Mouse (Mus musculus) natural killer cell, adult 2 months (primary cell): ENCODE results near the gene Cd151.
"Not testable (repeated sequence)": the region's sequence is repeated elsewhere in the genome, so short reads cannot be mapped to it uniquely, and the experiment has no call there.

Experiments used
- DNase-seq, 2 experiments: peaks; one replicate each; pipeline ENCODE4 v3.0.0; 2022; ENCODE audit warnings: low spot score in 2 of 2

The Cd151 gene

DNA sequence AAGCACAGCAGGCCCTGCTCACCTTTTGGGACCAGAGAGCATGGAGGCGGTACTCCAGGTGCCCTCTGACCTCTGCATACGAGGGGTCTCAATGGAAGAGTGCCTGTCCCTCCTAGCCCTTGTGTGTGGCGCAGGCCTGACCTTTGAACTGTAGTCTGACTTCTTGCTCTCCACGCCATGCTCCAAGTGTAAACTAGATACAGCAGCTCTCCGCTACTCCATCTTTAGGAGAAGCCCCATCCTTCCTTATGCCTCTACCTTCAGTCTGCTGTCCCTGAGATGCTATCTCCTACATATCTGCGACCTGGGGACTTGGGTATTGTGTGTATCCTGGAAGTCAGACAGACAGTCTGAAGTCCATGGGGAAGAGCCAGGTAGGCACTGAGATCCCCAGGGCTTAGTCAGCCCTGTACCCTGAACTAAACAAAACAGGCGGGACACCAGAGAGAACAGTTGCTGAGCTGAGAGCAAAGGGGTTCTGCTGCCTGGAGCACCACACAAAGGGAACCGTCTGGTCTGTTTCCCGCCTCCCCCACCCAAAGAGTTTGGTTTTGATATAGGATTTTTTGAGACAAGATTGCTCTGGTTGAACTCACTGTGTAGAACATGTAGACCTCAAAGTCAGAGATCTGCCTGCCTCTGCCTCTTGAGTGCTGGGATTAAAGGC, 31.2 kb upstream of the Cd151 start:
- DNase-seq = no peak

DNA sequence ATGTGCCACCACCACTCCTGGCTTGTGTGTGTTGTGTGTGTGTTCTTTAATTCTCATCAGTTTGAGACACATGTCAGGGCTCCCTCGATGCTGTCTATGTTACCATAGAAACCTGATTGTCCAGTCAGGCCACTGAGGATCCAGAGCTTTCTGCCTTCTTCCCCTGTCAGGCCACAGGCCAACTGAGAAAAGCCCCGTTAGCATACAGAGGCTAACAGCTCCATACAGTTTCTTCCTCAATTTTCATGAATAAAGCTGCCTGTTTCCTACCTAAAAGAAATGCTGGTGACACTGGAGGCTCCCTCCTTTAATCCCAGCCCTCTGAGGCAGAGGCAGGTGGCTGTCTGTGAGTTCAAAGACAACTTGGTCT, 30.7 kb upstream of the Cd151 start:
- no peak for DNase-seq

- DNase-seq = peak; percentile 69 to 79
These were observed 29.7 kb upstream of the Cd151 start, which contains the start of gene Slc25a22 for GRCm38 (mm10) chr7:141437178-141438120. Slc25a22 (minus strand) TSS chr7:141437892.

- DNase-seq = no peak
These were observed 28.8 kb upstream of the Cd151 start for GRCm38 (mm10) chr7:141438201-141438968.

DNA sequence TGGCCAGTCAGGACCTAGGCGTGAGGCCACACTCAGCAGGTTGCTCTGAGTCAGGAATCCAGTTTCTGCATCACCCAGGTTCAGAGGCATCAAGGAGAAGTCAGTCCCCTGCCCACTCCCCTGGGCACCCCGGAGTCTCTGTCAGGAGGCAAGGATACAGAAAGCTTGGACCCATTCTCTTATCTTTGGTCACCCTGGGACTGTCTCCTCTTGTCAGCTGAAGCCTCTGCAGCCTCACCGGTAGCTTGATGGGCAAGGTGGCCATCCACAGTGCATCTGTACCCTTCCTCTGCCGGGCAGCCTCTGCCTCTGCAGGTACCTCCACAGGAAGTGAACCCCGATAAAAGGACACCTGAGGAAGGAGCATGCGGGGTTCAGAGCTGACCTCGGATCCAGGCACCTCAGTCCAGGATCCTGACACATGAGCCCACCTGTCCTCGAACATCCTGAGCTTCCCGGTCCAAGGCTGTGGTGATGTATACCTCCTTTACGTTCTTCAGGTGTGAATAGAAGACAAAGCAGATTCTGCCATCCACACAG, 28.0 kb upstream of the Cd151 start:
- no peak for DNase-seq

GRCm38 (mm10) chr7:141439811-141440210, 27.4 kb upstream of the Cd151 start:
- DNase-seq = no peak

DNA sequence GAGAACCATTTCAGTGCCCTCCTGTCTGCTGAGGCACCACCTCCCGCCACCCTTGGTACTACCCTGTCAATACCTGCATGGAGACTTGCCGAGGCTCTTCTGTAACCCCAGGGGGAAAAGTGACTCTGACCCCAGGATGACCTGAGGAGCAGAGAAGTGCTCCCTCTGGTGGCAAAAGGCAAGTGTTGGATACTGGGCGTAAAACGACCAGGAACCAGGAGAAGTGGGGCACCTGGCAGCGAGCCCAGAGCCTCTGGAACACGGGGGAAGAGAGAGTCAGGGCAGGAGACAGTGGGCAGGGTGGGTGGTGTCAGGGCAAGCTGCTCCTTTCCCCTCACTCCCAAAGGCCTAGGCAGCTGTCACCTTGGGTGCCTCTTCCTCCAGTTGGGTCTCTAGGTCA, 26.6 kb upstream of the Cd151 start:
- peak in 1 of 2 experiments; percentile 52 for DNase-seq

DNA sequence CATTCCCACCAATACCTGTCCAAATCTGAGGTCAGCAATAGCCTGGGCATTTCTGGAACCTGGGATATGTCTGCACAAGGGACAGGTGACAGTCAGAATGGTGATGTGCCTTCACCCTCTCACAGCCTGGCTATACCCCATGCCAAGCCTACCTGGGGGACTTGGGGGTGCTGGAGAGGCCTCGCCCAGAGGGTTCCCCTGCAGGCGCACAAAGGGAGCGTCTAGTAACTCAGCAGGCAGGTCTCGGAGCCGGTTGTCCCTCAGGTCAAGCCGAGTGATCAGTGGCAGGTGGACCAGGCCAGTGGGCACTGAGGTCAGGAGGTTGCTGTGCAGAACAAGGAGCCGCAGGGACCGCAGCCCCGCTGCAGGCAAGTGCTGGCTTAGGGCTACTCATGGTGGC, 25.7 kb upstream of the Cd151 start:
- no peak for DNase-seq

DNA sequence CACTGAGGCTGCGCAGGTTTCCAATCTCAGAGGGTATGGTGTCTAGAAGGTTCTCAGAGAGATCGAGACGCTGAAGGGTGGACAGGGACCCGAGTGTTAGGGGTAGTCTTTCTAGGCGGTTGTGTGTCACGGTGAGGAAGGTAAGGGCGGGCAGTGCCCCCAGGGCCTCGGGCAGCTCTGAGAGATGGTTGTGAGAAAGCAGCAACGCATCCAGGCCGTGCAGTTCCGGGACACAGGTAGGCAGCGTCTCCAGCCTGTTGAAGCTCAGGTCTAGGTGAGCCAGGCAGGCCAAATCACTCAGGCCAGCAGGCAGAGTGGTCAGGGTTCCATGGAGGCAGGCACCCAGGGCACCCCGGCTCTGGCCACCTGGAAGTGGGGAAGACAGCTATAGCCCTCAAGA, 25.0 kb upstream of the Cd151 start:
- no peak for DNase-seq

DNA sequence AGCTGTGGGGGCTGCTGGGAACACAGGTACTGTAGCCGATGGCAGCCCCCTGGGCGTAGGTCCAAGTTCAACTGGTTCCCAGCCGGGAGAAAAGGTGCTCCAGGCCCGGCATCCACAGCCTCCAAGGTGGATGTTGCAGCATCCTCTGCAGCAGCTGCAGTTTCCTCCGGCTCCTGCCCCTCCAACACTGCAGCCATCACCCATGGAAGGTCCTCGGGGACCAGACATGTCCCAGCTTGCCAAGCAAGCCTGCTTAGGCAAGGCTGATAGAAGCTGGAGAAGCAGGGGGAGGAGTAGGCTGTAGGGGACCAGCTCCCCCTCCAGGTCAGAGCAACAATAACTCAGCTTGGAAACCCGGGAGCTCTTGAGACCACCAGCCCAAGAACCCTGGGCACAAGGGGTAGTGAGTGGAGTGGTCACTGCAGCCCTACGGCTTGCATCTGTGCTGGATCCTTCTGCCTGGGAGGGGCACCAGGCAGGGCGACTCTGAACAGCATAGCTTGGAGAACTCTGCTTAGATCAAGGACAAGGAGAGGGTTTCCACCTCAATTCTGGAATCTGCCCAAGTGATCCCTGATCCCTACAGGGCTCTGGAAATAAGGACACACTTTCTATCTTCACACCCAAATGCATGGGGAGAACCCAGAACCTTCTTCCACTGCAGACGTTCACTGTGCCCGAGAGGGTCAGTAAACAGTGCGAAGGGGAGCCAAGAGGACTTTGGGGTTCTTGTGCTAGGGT, 23.9 kb upstream of the Cd151 start:
- DNase-seq = no peak

DNA sequence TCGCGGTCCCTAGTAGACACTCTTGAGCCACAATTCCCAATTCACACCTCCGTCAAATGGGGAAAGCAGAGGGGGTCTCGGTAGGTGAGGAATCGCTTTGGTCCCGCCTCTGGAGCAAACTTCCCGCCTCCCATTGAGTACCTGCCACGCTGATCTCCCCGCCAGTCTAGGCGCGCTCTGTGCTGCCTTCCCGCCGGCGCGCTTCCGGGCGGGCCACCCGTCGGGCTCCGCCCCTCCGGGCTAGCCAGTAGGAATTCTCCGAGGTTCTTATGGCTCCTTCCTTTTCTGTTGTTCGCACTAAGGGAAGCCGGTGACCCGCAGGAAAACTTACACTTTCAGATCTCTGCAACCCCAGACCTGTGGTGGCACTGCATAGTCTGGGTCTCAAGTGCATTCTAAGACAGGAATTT, 23.4 kb upstream of the Cd151 start, which contains the start of gene Pidd1:
Gene Pidd1 (minus strand): TSS at position 198 of the 410 bp plus-strand sequence.
- DNase-seq = no peak

- not testable (repeated sequence) for DNase-seq
These were observed 20.8 kb upstream of the Cd151 start for GRCm38 (mm10) chr7:141446374-141446773.

- peak; percentile 94 for DNase-seq
These were observed 19.8 kb upstream of the Cd151 start, which contains the start of gene Rplp2 for GRCm38 (mm10) chr7:141447110-141447991. Rplp2 (plus strand) TSS chr7:141447370.

DNA sequence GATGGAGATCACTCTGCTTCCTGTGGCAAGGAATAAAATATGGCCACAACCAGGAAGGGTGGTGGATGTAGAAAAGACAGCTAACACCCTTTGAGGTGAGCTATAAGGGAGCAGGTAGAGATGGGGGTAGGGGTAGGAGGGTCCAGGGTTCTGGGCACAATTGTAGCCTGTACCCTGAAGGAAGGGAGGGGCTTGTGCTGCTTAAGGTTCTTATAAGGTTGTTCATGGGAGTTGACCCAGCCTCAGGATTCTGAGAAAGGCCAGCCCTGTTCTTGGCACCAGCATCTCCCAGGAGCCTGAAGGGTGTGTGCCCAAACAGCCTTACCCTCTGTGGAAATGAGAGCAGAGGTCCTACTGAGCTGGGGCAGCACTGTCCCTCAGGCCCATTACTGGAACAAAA, 15.3 kb upstream of the Cd151 start:
- no peak for DNase-seq

DNA sequence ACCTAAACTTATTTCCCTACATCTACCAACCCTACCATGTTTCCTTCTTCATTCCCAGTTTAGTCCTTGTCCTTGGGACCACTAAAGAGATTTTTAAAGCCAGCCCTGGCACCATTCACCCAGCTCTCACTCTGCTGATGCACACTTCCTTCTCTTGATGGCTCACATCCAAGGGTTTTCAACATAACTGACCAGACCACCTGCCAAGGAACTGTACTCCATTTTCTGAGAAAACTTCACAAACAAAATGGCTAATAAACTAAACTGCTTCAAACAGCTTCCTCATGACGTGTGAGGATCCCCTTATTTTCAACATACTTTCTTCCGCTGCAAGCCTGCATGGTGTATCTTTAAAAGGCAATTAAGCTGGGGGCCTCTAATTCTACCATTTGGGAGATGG, 13.6 kb upstream of the Cd151 start:
- no peak for DNase-seq

DNA sequence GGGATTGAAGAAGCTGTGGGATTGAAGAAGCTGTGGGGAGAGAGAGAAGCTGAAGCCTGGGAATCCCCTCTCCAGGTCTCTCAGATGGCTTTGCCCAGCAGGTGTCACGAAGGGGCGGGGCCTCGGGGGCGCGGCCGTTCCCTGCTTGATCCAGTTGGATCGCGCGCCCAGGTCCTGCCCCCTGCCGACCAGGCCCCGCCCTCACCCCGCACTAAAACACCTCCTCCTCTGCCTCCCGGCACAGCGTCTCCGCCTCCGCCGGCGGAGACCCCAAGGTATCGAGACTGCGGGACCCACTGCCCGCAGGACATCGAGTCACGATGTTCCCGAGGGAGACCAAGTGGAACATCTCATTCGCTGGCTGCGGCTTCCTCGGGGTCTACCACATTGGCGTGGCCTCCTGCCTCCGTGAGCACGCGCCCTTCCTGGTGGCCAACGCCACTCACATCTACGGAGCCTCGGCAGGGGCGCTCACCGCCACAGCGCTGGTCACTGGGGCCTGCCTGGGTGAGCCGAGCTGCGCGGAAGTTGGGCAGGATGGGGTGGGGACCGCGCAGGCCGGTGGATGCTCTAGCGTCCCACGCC, 12.1 kb upstream of the Cd151 start, which contains the start of gene Pnpla2:
Gene Pnpla2 (plus strand): TSS at position 232 of the 585 bp plus-strand sequence.
- DNase-seq = peak; percentile 90 to 92

GRCm38 (mm10) chr7:141455610-141456314, 11.4 kb upstream of the Cd151 start:
- peak; percentile 67 to 78 for DNase-seq

- no peak for DNase-seq
These were observed 10.5 kb upstream of the Cd151 start for GRCm38 (mm10) chr7:141456739-141457138.

DNA sequence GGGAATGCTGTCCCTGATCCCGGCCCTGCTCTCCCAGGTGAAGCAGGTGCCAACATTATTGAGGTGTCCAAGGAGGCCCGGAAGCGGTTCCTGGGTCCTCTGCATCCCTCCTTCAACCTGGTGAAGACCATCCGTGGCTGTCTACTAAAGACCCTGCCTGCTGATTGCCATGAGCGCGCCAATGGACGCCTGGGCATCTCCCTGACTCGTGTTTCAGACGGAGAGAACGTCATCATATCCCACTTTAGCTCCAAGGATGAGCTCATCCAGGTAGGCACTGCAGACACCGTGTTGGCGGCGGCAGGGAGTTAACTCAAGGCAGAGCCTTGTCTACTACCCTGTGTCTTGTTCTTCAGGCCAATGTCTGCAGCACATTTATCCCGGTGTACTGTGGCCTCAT, 10.0 kb upstream of the Cd151 start:
- no peak for DNase-seq
